Mouse (Mus musculus): ENCODE results near the gene Eral1.

The Eral1 gene

DNA sequence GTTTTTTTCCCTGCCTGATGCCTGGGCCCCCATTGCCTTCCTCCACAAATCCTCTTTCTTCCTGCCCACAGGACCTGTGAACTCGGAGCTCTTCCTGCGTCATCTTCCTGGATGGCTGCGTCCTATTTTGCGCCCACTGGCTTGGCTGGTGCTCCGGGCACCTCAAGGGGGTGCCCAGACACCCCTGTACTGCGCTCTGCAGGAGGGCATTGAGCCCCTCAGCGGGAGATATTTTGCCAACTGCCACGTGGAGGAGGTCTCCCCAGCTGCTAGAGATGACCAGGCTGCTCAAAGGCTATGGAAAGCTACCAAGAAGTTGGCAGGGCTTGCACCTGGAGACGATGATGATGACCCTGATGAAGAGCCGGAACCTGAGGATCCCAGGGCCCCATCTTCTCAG, 43.4 kb downstream of the Eral1 start:
- DNase-seq = no peak

DNA sequence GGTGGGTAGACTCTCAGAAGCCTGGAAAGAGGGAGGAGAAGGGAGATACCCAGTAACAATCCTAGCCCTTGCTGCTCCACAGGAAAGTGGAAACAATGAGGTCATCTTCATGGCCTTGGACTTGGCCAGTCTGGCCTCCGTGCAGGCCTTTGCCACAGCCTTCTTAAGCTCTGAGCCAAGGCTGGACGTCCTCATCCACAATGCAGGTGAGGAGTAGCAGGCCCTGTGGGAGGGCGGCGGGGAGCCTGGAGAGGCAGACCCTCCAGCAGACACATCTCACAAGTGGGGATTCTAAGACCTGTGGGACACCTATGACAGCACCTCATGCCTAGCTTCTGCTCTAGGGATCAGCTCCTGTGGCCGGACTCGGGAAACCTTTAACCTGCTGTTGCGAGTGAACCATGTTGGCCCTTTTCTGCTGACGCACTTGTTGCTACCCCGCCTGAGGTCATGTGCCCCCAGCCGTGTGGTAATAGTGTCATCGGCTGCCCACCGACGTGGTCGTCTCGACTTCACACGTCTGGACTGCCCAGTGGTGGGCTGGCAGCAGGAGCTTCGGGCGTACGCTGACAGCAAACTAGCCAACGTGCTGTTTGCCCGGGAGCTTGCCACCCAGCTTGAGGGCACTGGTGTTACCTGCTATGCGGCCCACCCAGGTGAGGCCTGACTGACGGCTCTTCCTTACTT, 46.1 kb downstream of the Eral1 start:
- no peak for DNase-seq

DNA sequence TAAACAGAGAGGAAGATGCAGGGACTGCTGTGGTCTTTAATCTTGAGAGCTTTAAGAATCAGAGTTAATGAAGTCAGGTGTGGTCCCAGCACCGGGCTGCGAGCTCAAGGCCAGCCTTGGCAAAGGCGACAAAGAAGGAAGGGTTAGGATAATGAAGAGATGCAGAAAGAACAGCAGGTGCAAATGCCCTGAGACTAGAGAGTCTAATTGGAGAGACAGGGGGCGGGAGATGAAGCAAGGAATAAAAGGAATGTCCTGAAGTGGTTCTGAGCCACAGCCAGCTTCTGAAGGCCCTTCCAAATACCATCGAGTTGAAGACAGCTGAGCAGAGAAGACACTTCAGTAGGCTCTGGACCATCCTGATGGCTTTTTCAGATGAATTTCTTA, 47.4 kb downstream of the Eral1 start:
- DNase-seq = no peak

DNA sequence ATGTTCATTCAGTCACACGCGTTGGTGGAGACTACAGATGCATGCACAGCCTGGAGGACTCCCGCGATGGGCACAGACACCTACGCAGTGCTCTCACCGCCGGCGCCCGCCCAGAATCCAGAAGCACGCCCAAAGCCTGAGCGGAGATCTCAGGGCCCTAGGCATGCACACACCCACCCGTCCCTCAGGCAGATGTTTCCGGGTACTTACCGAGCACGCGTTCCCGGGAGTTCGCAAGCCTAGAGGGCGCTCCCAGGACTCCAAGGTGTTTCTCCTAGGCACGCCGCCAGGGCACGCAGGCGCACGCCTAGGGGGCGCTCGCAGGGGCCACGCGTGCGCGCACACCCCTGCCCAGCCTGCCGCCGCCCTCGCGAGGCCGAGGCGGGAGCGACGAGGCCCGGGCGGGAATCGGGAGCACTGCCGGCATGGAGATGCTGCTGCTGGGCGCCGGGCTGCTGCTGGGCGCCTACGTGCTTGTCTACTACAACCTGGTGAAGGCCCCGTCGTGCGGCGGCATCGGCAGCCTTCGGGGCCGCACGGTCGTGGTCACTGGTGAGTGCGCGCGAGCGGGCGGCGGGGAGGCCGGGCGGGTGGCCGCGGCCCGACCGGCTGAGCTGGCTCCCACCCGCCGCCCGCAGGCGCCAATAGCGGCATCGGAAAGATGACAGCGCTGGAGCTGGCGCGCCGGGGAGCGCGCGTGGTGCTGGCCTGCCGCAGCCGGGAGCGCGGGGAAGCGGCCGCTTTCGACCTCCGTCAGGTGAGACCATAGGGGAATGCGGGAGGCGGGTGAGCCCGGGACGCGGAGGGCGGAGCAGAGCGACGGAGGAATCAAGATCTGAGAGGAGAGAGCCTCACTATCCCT, 48.0 kb downstream of the Eral1 start, which contains the start of gene Dhrs13:
Gene Dhrs13 (plus strand): TSS at position 334 of the 862 bp plus-strand sequence.
- peak; percentile 97 for DNase-seq

DNA sequence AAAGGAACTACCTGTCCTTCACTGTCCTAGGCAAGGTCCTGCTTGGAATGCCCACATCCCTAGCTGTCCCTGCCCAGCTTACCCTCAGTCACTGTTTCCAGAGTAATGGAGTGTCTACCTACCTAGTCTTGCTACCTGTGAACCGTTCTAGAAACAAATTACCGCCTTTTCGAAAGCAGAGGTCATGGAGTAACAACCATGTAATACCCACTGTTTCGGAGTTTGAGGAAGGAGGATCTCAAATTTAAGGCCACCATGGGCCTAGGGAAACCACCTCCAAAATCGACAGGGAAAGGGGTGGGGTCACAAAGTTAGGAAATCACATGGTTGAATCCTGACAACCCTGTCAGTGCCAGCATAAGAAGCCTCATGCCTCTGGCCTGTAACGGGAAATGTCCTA, 48.8 kb downstream of the Eral1 start:
- no peak for DNase-seq

DNA sequence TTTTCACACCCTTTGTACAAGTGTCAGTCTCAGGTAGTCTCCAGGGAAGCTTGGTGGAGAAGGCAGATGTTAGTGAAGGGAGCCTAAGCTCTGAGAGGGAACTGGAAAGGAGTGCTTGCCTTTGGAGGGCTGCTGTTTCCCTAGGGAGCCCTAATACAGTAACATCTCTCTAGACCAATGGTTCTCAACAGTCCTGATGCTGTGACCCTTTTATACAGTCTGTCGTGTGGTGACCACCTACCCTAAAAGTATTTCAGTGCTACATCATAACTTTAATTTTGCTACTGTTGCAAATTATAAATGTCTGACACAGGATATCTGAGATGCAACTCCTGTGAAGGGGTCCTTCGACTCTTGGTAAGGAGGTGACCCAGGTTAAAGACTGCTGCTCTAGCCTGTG, 49.6 kb downstream of the Eral1 start:
- DNase-seq = no peak

DNA sequence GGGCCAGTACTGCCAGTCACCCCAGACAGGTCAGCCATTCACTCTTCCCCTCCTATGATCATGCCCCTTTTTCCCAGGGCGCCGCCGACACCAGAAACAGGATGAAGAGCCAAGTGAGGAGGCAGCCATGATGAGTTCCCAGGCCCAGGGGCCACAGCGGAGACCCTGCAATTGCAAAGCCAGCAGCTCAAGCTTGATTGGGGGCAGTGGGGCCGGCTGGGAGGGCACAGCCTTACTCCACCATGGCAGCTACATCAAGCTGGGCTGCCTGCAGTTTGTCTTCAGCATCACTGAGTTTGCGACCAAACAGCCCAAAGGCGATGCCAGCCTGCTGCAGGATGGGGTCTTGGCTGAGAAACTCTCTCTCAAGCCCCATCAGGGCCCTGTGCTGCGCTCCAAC, 50.9 kb downstream of the Eral1 start:
- DNase-seq = no peak

DNA sequence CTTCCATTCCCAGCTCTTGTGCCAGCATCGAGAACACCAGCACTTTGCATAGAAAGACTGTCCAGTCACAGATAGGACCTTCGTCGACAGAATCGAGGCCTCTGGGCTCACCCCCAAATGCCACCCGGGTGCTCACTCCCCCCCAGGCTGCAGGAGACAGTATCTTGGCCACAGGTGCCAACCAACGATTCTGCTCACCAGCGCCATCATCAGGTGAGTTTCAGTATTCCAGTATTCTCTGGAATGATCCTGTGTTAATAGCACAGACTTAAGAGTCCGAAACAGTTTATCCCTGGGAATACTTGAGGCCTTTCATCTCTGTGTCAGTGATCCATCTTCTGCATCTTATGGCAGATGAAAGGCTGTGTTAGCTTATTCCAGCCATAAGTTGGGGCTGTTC, 56.6 kb downstream of the Eral1 start:
- DNase-seq = no peak
